Mouse (Mus musculus) gastrocnemius, adult 2 months (tissue): ENCODE data around the gene Rab15. TPM values are rescaled to one million over a fixed set of nuclear protein-coding genes. Genes with fewer than 3 reads are reported as not detected.

ENCODE experiments used
- DNase-seq: peaks from one replicate; pipeline ENCODE4 v3.0.0; 2022
- H3K27ac ChIP-seq: fragments of 200-600 bp; 2 replicates; pipeline ENCODE4 v1.8.1; 2022; ENCODE audit warnings: mild to moderate bottlenecking
- H3K4me3 ChIP-seq: fragments of 200-600 bp; 2 replicates; pipeline ENCODE4 v1.8.1; 2022; ENCODE audit warnings: mild to moderate bottlenecking, moderate library complexity
- CTCF ChIP-seq: fragments of 200-600 bp; IDR thresholded peaks from 2 replicates; pipeline ENCODE4 v1.8.1; 2022; ENCODE audit warnings: antibody characterized with exemption, mild to moderate bottlenecking, moderate library complexity
- intact Hi-C: fragments of 180-260 bp; cut with DNase I; formaldehyde crosslinking; loops from one replicate; pipeline ENCODE4 v1.15.1; 2025
- total RNA-seq, 2 experiments: library from RNA; stranded (reverse); gene quantifications; 2 replicates each; pipeline ENCODE4 v1.2.3; 2021

Gene Rab15
- total RNA-seq, 2 experiments from 2014 or later = 1.0 to 5.6 TPM

DNA sequence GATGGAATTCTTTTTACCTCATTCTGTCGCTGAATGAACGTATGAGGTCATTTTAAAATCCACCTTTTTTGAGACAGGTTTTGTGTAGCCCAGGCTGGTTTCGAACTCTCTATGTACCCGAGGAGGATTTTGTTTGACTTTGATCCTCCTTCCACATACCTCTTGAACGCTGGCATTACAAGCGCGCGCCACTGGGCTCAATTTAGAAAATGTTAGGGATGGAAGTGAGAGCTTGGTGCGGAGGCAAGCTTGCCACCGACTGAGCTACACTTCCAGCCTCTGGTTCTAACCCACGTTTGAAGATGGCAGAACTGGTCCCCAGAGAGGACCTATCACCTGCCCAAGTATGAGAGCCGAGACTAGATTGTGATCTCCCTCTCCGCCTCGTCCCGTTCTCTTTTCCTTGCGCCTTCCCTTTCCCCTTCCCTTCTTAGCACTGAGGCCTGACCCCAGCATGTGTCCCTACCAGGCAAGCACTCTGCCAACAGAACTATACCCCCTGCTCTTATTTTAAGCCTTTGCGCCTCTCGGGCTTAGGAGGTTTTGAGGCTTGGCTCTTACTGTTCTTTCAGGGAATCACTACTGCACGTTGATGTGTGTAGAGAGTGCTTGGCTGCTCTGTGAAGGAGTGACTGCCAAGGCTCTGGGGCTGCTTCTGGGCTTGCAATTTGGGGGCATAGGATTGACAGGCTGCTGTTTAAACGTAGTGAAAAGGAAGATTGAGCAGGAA lies 56.6 kb downstream of the Rab15 start:
- peak overlapping the region; percentile 99 for H3K27ac ChIP-seq
- intact Hi-C loops = no loop called here
- DNase-seq = no peak
- H3K4me3 ChIP-seq = peak overlapping the region; percentile 82
- TF ChIP-seq CTCF = no peak

DNA sequence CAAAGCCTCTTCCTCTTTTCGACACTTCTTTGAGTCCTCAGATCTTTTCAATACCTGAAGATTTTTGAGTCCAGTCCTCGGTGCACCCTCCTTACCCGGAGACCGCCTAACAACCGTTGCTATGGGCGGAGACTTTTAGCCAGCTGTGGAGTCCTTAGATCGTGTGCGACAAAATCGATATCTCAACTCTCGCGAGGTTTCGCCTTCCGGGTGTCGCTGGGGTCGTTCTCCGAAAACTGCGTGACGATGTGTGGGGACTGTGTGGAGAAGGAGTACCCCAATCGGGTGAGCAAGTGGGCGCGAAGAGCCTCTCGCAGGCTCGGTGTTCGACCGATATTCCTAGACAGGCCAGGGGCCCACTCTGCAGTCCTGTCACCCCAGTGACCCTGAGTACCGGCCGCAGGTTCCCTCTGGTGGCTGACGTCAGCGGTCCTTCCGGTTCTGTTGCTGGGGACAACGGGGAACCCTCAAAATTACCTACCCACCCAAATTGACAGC lies 57.3 kb downstream of the Rab15 start, which contains the start of the genes Churc1 and Fntb:
TSS of gene Churc1 (plus strand) at position 185 of the 498 bp plus-strand sequence.
TSS of gene Fntb (plus strand) at position 236 of the 498 bp plus-strand sequence.
- Histone ChIP-seq H3K4me3 (peak within 1 kb of the TSS; percentile 82), H3K27ac (peak within 1 kb of the TSS; percentile 99)
- intact Hi-C loops = no loop called here
- DNase-seq = peak; percentile 93
- TF ChIP-seq CTCF = peak; percentile 6; the same call in 1 of the 2 replicates

DNA sequence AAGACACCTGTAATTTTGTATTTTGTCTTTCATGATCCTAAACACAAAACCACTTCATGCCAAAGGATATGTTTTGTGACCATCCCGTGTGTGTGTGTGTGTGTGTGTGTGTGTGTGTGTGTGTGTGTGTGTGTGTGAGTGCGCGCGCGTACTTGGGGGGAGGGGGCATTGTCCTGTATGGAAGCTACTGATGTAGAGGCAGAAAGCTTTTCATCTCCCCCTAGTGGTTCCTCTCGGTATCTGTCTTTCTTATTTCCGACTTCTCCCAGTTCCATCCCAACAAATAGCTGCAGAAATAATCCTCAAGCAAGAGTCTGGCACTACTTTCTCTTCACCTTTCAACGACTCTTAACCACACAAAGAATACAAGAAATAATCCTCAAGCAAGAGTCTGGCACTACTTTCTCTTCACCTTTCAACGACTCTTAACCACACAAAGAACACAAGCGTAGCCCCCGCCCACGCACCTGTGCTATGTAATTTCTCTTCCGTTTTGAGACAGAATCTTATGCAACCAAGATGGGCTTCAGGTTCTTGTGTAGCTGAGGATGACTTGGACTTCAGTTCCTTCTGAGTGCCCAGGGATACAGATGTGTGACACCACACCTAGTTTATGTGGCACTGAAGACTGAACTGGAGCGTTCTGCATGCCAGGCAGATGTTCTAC lies 69.9 kb downstream of the Rab15 start:
- intact Hi-C loops = loop anchor here (10.0 kb wide), 1 partner anchor 258 kb away; no protein-coding TSS in a partner anchor
- no peak overlapping the region for H3K27ac ChIP-seq
- peak overlapping the region; percentile 28; the same call in 1 of the 2 replicates for H3K4me3 ChIP-seq
- peak; percentile 66 for TF ChIP-seq CTCF
- DNase-seq = no peak

- intact Hi-C loops = loop anchor here (10.0 kb wide), 1 partner anchor 256 kb away; no protein-coding TSS in a partner anchor
- Histone ChIP-seq H3K27ac (no peak overlapping the region), H3K4me3 (no peak overlapping the region)
- DNase-seq = no peak
- no peak for TF ChIP-seq CTCF
Observed at GRCm38 (mm10) chr12:76750866-76751459, 71.7 kb downstream of the Rab15 start.

Other genes with a start within 250 kb of the Rab15 start
- gene Sptb, start 112.4 kb downstream of the Rab15 start, total RNA-seq = 100 to 1,000 TPM; 141 to 172 TPM
- gene Churc1, start 57.4 kb downstream of the Rab15 start, total RNA-seq = 10 to 100 TPM; 53.8 to 69.8 TPM
- 10 to 100 TPM; 11.2 to 13.3 TPM for gene Fntb, start 57.3 kb downstream of the Rab15 start, total RNA-seq
- gene Gpx2, start 27.4 kb downstream of the Rab15 start, total RNA-seq = not detected
- gene Max, start 139.3 kb upstream of the Rab15 start, total RNA-seq = 10 to 100 TPM; 40.4 to 43.8 TPM